Mouse (Mus musculus) heart, adult 10 weeks (tissue): ENCODE measurements around the gene Neurog3. TPM values are rescaled to one million over a fixed set of nuclear protein-coding genes. Genes with fewer than 3 reads are reported as not detected.

Source experiments
- polyA plus RNA-seq: library from polyadenylated mRNA; stranded (reverse); fragments of 350-450 nt; fragmentation: Illumina TruSeq; extraction: RNeasy Lipid Tissue Mini Kit (QIAGEN cat#74804); gene quantifications from one replicate; pipeline ENCODE4 v1.2.3, GENCODE M21; 2014; ENCODE audit warnings: low read depth, low replicate concordance

Gene Neurog3
- not detected for polyA plus RNA-seq

GRCm38 (mm10) chr10:62132691-62133281 lies at the start of gene Neurog3:
Neurog3 (plus strand) TSS chr10:62133090.

GRCm38 (mm10) chr10:62143820-62144219 lies 10.9 kb downstream of the Neurog3 start, which contains the start of gene Fam241b:
Fam241b (minus strand) TSS chr10:62143920.

Other genes with a start within 250 kb of the Neurog3 start
- gene Col13a1, start 154.0 kb upstream of the Neurog3 start, polyA plus RNA-seq, result 1.0 TPM
- 3.6 TPM for gene Fam241b, start 10.8 kb downstream of the Neurog3 start, polyA plus RNA-seq
- 5.9 TPM for gene Tspan15, start 98.2 kb downstream of the Neurog3 start, polyA plus RNA-seq
- not detected for gene Tacr2, start 119.3 kb downstream of the Neurog3 start, polyA plus RNA-seq
- gene Hk1, start 246.8 kb downstream of the Neurog3 start, polyA plus RNA-seq, result 109 TPM